Mouse (Mus musculus) gastrocnemius, postnatal 10 days (tissue): ENCODE measurements around the gene Wdfy3. TPM values are rescaled to one million over a fixed set of nuclear protein-coding genes. Genes with fewer than 3 reads are reported as not detected.
"Not testable (repeated sequence)": the region's sequence is repeated elsewhere in the genome, so short reads cannot be mapped to it uniquely, and the experiment has no call there.

Source experiments
- DNase-seq: peaks from one replicate; pipeline ENCODE4 v3.0.0; 2021; ENCODE audit warnings: mixed read lengths
- total RNA-seq, 2 experiments: library from RNA; stranded (reverse); gene quantifications; 2 replicates each; pipeline ENCODE4 v1.2.3; 2021

Wdfy3 gene
- total RNA-seq, 2 experiments from 2014 or later, result 26.0 to 33.0 TPM

GRCm38 (mm10) chr5:101945731-101946130, 124.0 kb downstream of the Wdfy3 start:
- DNase-seq, result no peak

GRCm38 (mm10) chr5:101937909-101938596, 131.7 kb downstream of the Wdfy3 start:
- no peak for DNase-seq

- DNase-seq, result no peak
Observed at GRCm38 (mm10) chr5:101937362-101937761, 132.4 kb downstream of the Wdfy3 start.

- DNase-seq, result peak; percentile 29
Observed at GRCm38 (mm10) chr5:101935893-101936292, 133.8 kb downstream of the Wdfy3 start.

GRCm38 (mm10) chr5:101934629-101935028, 135.1 kb downstream of the Wdfy3 start:
- no peak for DNase-seq

- no peak for DNase-seq
Observed at GRCm38 (mm10) chr5:101932971-101933810, 136.5 kb downstream of the Wdfy3 start.

GRCm38 (mm10) chr5:101931997-101932396, 137.7 kb downstream of the Wdfy3 start:
- no peak for DNase-seq

GRCm38 (mm10) chr5:101926311-101926710, 143.4 kb downstream of the Wdfy3 start:
- no peak for DNase-seq

- no peak for DNase-seq
Observed at GRCm38 (mm10) chr5:101923710-101924109, 146.0 kb downstream of the Wdfy3 start.

- DNase-seq, result no peak
Observed at GRCm38 (mm10) chr5:101919559-101919958, 150.2 kb downstream of the Wdfy3 start.

GRCm38 (mm10) chr5:101909468-101909867, 160.3 kb downstream of the Wdfy3 start:
- DNase-seq, result no peak

- no peak for DNase-seq
Observed at GRCm38 (mm10) chr5:101905624-101906023, 164.1 kb downstream of the Wdfy3 start.

GRCm38 (mm10) chr5:101904841-101905240, 164.9 kb downstream of the Wdfy3 start:
- DNase-seq, result not testable (repeated sequence)

GRCm38 (mm10) chr5:101902686-101903085, 167.0 kb downstream of the Wdfy3 start:
- DNase-seq, result no peak

- DNase-seq, result no peak
Observed at GRCm38 (mm10) chr5:101899981-101900380, 169.7 kb downstream of the Wdfy3 start.

GRCm38 (mm10) chr5:101896784-101897183, 172.9 kb downstream of the Wdfy3 start:
- DNase-seq, result no peak

- no peak for DNase-seq
Observed at GRCm38 (mm10) chr5:101895717-101896645, 173.7 kb downstream of the Wdfy3 start.

GRCm38 (mm10) chr5:101895119-101895518, 174.6 kb downstream of the Wdfy3 start:
- DNase-seq, result no peak

GRCm38 (mm10) chr5:101893820-101894515, 175.8 kb downstream of the Wdfy3 start:
- DNase-seq, result no peak

- no peak for DNase-seq
Observed at GRCm38 (mm10) chr5:101891694-101892416, 177.9 kb downstream of the Wdfy3 start.

- no peak for DNase-seq
Observed at GRCm38 (mm10) chr5:101887989-101888388, 181.7 kb downstream of the Wdfy3 start.
